Mouse (Mus musculus): Measurements from ENCODE around the gene Arhgap22. TPM values are rescaled to one million over a fixed set of nuclear protein-coding genes. Genes with fewer than 3 reads are reported as not detected.

Arhgap22 gene
- polyA plus RNA-seq, 1 experiment: 8.4 TPM

DNA sequence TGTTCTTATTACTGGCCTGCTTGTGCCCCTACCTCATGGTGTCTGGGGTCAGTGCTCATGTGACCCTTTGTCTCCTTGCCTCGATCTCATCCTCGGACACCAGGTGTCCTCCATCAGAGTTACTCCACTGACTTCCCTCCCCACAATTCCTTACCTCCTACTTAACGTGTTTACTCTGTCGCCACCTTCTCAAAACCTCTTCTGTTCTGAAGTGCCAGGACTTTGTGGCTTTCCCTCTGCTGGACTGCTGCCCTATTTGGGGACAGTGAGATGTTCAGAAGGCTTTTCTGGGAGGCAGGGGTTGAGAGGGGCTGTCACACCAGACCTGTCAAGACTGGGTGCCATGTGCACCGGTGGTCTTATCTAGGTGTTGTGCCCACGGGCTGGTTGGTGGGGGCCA is 139.1 kb downstream of the Arhgap22 start:
- Histone ChIP-seq H3K4me3 (replicated peaks; ENCODE audit: insufficient read depth, low read depth, low read length) (no peak overlapping the region), H3K27ac (ENCODE audit: insufficient read depth, low read length) (no peak overlapping the region), H3K27me3 (ENCODE audit: control insufficient read depth, insufficient read depth, low read length) (no peaks in the 10 kb centered on the region; the same call in 1 of the 2 replicates), H3K4me1 (ENCODE audit: control insufficient read depth, insufficient read depth, low read length) (no peaks in the 10 kb centered on the region)
- TF ChIP-seq CTCF (IDR thresholded peaks at IDR 0.05; ENCODE audit: borderline replicate concordance, insufficient read depth, low read depth, low read length) (no peak), POLR2A (IDR thresholded peaks at IDR 0.05; ENCODE audit: borderline replicate concordance, insufficient read depth, low read length) (no peak)
- DNase-seq: no peak
- 82% methylated on average over 6 of the region's 6 CpGs for WGBS

GRCm38 (mm10) chr14:33355276-33355675 is 141.4 kb downstream of the Arhgap22 start:
- no peak overlapping the region for H3K4me3 ChIP-seq (replicated peaks; ENCODE audit: insufficient read depth, low read depth, low read length)
- DNase-seq: no peak
- WGBS: 92% methylated on average over 5 of the region's 5 CpGs
- H3K27me3 ChIP-seq (ENCODE audit: control insufficient read depth, insufficient read depth, low read length): no peaks in the 10 kb centered on the region; the same call in 1 of the 2 replicates
- H3K4me1 ChIP-seq (ENCODE audit: control insufficient read depth, insufficient read depth, low read length): no peaks in the 10 kb centered on the region; the same call in 1 of the 2 replicates
- TF ChIP-seq POLR2A (IDR thresholded peaks at IDR 0.05; ENCODE audit: borderline replicate concordance, insufficient read depth, low read length): no peak
- no peak for TF ChIP-seq CTCF (IDR thresholded peaks at IDR 0.05; ENCODE audit: borderline replicate concordance, insufficient read depth, low read depth, low read length)
- H3K27ac ChIP-seq (ENCODE audit: insufficient read depth, low read length): no peak overlapping the region

DNA sequence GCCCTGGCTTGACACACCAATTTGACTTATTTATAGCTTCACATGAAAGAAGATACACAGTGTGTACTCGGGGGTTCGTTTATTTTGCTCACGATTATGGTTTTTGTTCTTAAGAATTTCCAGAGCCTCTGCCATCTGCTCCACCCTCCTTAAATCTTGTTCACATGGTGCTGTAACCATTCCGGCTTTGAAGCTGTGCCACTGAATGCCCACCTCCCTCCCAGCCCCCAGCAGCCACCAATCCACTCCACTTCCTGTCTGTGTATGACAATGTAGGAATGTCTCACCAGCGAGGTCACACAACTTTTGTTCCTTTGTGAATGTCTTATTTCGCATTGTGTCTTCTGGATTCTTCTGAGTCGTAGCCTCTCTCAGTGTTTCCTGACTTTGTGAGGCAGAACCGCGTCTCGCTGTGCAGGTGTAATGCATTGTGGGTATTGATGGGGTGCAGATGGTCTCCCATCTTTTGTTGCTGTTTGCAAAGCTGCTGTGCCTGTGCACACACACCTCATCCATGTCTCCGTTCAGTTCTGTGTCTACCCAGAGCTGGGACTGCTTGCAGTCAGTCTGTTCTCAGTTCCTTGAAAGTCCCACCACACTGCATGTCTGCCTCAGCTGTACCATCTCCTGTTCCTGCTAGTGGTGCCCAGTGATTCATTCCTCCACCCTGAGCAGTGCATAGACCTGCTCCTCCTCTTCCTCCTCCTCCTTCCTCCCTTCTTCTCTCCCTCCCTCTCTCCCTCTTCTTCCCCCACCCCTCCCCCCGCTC is 144.0 kb downstream of the Arhgap22 start:
- no peak for TF ChIP-seq CTCF (IDR thresholded peaks at IDR 0.05; ENCODE audit: borderline replicate concordance, insufficient read depth, low read depth, low read length)
- TF ChIP-seq POLR2A (IDR thresholded peaks at IDR 0.05; ENCODE audit: borderline replicate concordance, insufficient read depth, low read length): no peak
- Histone ChIP-seq H3K4me3 (replicated peaks; ENCODE audit: insufficient read depth, low read depth, low read length) (no peak overlapping the region), H3K27ac (ENCODE audit: insufficient read depth, low read length) (no peak overlapping the region), H3K4me1 (ENCODE audit: control insufficient read depth, insufficient read depth, low read length) (no peaks in the 10 kb centered on the region; the same call in 1 of the 2 replicates), H3K27me3 (ENCODE audit: control insufficient read depth, insufficient read depth, low read length) (no peaks in the 10 kb centered on the region)
- WGBS: 70% methylated on average over 12 of the region's 12 CpGs
- no peak for DNase-seq

GRCm38 (mm10) chr14:33358891-33359290 is 145.1 kb downstream of the Arhgap22 start:
- no peak for DNase-seq
- H3K27me3 ChIP-seq (ENCODE audit: control insufficient read depth, insufficient read depth, low read length): no peaks in the 10 kb centered on the region
- no peak overlapping the region for H3K27ac ChIP-seq (ENCODE audit: insufficient read depth, low read length)
- 58% methylated on average over 8 of the region's 8 CpGs for WGBS
- no peak overlapping the region for H3K4me3 ChIP-seq (replicated peaks; ENCODE audit: insufficient read depth, low read depth, low read length)
- no peak for TF ChIP-seq CTCF (IDR thresholded peaks at IDR 0.05; ENCODE audit: borderline replicate concordance, insufficient read depth, low read depth, low read length)
- no peak for TF ChIP-seq POLR2A (IDR thresholded peaks at IDR 0.05; ENCODE audit: borderline replicate concordance, insufficient read depth, low read length)
- no peaks in the 10 kb centered on the region; the same call in 1 of the 2 replicates for H3K4me1 ChIP-seq (ENCODE audit: control insufficient read depth, insufficient read depth, low read length)

DNA sequence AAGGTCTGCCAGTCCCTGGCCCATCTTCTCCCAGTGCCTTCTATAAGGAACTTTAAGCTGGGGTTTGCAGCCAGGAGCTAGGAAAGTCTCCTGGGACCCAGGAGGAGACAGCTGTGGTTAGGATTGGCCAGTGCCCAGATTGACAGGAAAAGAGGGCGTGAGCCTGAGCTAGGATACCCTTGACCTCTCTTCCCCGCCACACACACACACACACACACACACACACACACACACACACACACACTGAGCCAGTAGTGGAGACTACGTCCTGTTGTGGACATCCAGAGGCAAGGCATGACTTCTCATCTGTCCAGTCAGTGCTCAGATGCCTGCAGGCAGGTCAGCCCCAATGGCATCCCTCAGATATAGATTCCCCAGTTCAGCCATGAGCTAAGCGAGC is 147.7 kb downstream of the Arhgap22 start:
- 66% methylated on average over 4 of the region's 4 CpGs for WGBS
- Histone ChIP-seq H3K27me3 (ENCODE audit: control insufficient read depth, insufficient read depth, low read length) (no peaks in the 10 kb centered on the region), H3K4me3 (replicated peaks; ENCODE audit: insufficient read depth, low read depth, low read length) (no peak overlapping the region), H3K27ac (ENCODE audit: insufficient read depth, low read length) (no peak overlapping the region), H3K4me1 (ENCODE audit: control insufficient read depth, insufficient read depth, low read length) (no peaks in the 10 kb centered on the region; the same call in 1 of the 2 replicates)
- DNase-seq: no peak
- TF ChIP-seq CTCF (IDR thresholded peaks at IDR 0.05; ENCODE audit: borderline replicate concordance, insufficient read depth, low read depth, low read length) (no peak), POLR2A (IDR thresholded peaks at IDR 0.05; ENCODE audit: borderline replicate concordance, insufficient read depth, low read length) (no peak)

GRCm38 (mm10) chr14:33362122-33362521 is 148.3 kb downstream of the Arhgap22 start:
- Histone ChIP-seq H3K4me1 (ENCODE audit: control insufficient read depth, insufficient read depth, low read length) (peaks cover 3% of the 10 kb centered on the region; the same call in 1 of the 2 replicates), H3K27me3 (ENCODE audit: control insufficient read depth, insufficient read depth, low read length) (no peaks in the 10 kb centered on the region), H3K27ac (ENCODE audit: insufficient read depth, low read length) (no peak overlapping the region), H3K4me3 (replicated peaks; ENCODE audit: insufficient read depth, low read depth, low read length) (no peak overlapping the region)
- 73% methylated on average over 14 of the region's 14 CpGs for WGBS
- TF ChIP-seq POLR2A (IDR thresholded peaks at IDR 0.05; ENCODE audit: borderline replicate concordance, insufficient read depth, low read length) (no peak), CTCF (IDR thresholded peaks at IDR 0.05; ENCODE audit: borderline replicate concordance, insufficient read depth, low read depth, low read length) (no peak)
- no peak for DNase-seq

GRCm38 (mm10) chr14:33362807-33363206 is 149.0 kb downstream of the Arhgap22 start:
- 31% methylated on average over 10 of the region's 10 CpGs for WGBS
- DNase-seq: no peak
- Histone ChIP-seq H3K4me3 (replicated peaks; ENCODE audit: insufficient read depth, low read depth, low read length) (no peak overlapping the region), H3K27me3 (ENCODE audit: control insufficient read depth, insufficient read depth, low read length) (no peaks in the 10 kb centered on the region), H3K4me1 (ENCODE audit: control insufficient read depth, insufficient read depth, low read length) (peaks cover 3% of the 10 kb centered on the region), H3K27ac (ENCODE audit: insufficient read depth, low read length) (no peak overlapping the region)
- TF ChIP-seq CTCF (IDR thresholded peaks at IDR 0.05; ENCODE audit: borderline replicate concordance, insufficient read depth, low read depth, low read length) (no peak), POLR2A (IDR thresholded peaks at IDR 0.05; ENCODE audit: borderline replicate concordance, insufficient read depth, low read length) (no peak)

DNA sequence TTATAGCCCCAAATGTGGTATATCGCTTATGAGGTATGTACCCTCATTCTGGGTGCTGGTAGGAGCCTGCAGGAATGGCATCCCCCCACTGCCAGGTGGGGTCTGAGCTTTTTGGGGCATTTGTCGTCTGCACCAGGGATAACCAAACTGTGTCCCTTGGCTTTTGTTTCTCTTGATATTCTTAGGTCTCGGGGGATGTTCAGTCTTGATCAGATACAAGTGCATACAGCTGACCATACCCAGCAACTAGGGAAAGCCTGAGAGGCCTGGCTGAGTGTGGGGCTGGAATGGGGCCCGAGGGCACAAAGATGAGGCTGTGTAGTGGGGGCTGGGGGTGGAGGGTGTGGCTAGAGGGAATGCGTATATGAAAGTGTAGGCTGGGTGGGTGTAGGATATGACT is 149.8 kb downstream of the Arhgap22 start:
- TF ChIP-seq POLR2A (IDR thresholded peaks at IDR 0.05; ENCODE audit: borderline replicate concordance, insufficient read depth, low read length): no peak
- TF ChIP-seq CTCF (IDR thresholded peaks at IDR 0.05; ENCODE audit: borderline replicate concordance, insufficient read depth, low read depth, low read length): no peak
- DNase-seq: no peak
- 89% methylated on average over 5 of the region's 5 CpGs for WGBS
- H3K4me3 ChIP-seq (replicated peaks; ENCODE audit: insufficient read depth, low read depth, low read length): no peak overlapping the region
- H3K27me3 ChIP-seq (ENCODE audit: control insufficient read depth, insufficient read depth, low read length): no peaks in the 10 kb centered on the region
- no peak overlapping the region for H3K27ac ChIP-seq (ENCODE audit: insufficient read depth, low read length)
- H3K4me1 ChIP-seq (ENCODE audit: control insufficient read depth, insufficient read depth, low read length): peaks cover 4% of the 10 kb centered on the region

All from cerebellum, adult 2 months (tissue).